Mouse (Mus musculus): ENCODE measurements at regions not wholly inside any gene's neighbourhood (a gene's known extent, or its start where the extent isn't known, plus 50 kb on each side); places are given as distances from the start of the nearest gene placed in this dataset.
"Not testable (repeated sequence)": the region's sequence is repeated elsewhere in the genome, so short reads cannot be mapped to it uniquely, and the experiment has no call there.

DNA sequence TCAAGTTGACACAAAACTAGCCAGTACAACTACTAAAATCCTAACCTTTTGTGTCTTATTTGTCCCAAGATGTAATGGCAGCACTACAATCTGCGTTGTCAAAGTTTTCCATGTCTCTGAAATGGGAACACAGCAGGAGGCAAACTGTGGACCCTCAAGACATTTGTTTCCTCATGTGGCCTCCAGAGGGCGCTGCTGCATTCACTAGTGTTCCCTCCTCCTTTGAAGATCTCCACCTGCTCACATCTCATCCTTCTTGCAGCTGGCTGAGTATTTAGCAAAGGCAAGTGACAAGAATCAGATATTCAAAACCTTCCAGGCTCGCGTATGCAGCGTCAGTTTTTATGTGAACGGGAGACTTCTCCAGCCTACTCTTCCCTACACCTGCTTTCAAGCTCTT, 663.3 kb downstream of the Dad1 start:
- H3K4me1 ChIP-seq (ENCODE audit: control insufficient read depth, insufficient read depth, low read length); H3K27ac ChIP-seq (ENCODE audit: control insufficient read depth, insufficient read depth, low read depth, low read length); H3K4me3 ChIP-seq (ENCODE audit: control insufficient read depth, low read depth, low read length); H3K36me3 ChIP-seq (ENCODE audit: control insufficient read depth, insufficient read depth, low read length); H3K27me3 ChIP-seq (ENCODE audit: control insufficient read depth, insufficient read depth, low read length): not testable (repeated sequence)
- TF ChIP-seq CTCF (IDR thresholded peaks at IDR 0.05; ENCODE audit: control insufficient read depth, insufficient read depth, insufficient replicate concordance, low read depth, low read length): peak; percentile 47; the same call in 1 of the 2 replicates

DNA sequence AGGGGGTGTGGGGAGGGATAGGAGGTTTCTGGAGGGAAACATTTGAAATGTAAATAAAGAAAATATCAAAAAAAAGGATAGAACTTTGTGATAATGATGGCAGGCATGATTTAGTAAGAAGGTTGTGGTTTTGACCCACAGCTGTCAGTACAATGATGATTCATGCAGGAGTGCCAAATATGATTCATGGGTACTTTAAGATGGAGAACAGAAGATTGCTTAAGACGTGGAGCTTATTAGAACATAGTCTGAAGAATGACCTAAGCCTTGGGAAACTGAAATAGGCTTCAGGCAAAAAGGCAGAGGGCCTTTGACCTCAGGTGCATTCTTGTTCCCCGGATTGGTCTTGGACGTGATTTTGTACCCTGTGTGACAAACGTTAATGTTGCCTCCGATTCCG, 671.4 kb downstream of the Dad1 start:
- H3K27ac ChIP-seq (ENCODE audit: control insufficient read depth, insufficient read depth, low read depth, low read length); H3K27me3 ChIP-seq (ENCODE audit: control insufficient read depth, insufficient read depth, low read length); H3K4me3 ChIP-seq (ENCODE audit: control insufficient read depth, low read depth, low read length); H3K36me3 ChIP-seq (ENCODE audit: control insufficient read depth, insufficient read depth, low read length); H3K4me1 ChIP-seq (ENCODE audit: control insufficient read depth, insufficient read depth, low read length): not testable (repeated sequence)

DNA sequence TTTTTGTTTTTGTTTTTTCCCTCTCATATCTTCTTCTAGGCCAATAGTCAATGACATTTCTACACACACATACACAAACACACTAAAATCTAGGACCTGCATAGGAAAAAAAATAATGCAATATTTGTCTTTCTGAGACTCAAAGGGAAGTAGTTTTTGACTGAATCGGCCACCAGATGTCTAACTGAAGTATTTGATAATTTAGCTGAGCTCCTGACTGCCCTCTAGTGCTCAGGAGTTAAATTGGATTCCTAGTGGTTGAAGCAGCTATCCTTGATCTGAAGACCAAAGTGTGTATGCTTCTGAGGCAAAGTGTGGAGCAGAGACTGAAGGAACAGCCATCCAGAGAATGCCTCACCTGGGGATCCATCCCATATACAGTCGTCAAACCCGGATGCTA, 672.2 kb downstream of the Dad1 start:
- not testable (repeated sequence) for H3K36me3 ChIP-seq (ENCODE audit: control insufficient read depth, insufficient read depth, low read length); H3K4me1 ChIP-seq (ENCODE audit: control insufficient read depth, insufficient read depth, low read length); H3K4me3 ChIP-seq (ENCODE audit: control insufficient read depth, low read depth, low read length); H3K27ac ChIP-seq (ENCODE audit: control insufficient read depth, insufficient read depth, low read depth, low read length); H3K27me3 ChIP-seq (ENCODE audit: control insufficient read depth, insufficient read depth, low read length)

DNA sequence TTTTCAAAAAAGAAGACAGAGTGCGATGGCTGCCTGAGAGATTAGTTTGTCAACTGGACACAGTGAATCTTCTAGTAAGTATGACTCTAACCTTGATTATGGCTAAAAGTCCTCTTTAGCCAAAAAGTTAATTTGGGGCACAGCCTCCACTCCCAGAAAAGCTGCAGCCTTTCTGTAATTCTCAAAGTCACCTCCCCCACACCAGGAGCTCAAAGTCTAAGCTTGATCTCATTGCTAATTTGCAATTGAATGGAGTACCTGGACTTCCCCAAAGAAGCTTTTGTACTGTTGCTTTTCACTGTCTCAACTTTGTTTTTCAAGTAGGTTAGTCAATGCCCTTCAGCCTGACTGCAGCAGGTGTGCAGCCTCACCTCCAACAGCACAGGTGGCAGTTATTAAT, 677.0 kb downstream of the Dad1 start:
- H3K4me1 ChIP-seq (ENCODE audit: control insufficient read depth, insufficient read depth, low read length); H3K4me3 ChIP-seq (ENCODE audit: control insufficient read depth, low read depth, low read length); H3K36me3 ChIP-seq (ENCODE audit: control insufficient read depth, insufficient read depth, low read length); H3K27ac ChIP-seq (ENCODE audit: control insufficient read depth, insufficient read depth, low read depth, low read length); H3K27me3 ChIP-seq (ENCODE audit: control insufficient read depth, insufficient read depth, low read length): not testable (repeated sequence)

DNA sequence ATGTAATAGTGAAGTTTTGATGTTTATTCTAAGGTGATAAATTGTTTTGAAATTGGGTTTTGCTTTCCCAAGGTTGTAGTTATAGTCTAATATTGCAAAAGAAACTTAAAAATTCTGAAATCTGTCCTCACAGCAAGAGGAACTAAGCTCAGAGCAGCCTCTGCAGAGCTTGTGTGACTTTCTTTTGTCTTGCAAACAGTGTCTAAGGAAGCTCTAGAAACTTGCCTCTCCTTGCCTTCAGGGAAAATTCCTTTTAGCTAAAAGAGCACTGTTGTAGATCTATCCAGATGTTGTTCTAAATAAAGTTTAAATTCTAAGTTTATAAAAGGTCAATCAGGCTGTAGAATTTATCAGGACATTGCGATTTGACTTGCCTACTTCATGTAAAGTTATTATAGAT, 681.2 kb downstream of the Dad1 start:
- not testable (repeated sequence) for H3K27me3 ChIP-seq (ENCODE audit: control insufficient read depth, insufficient read depth, low read length); H3K4me3 ChIP-seq (ENCODE audit: control insufficient read depth, low read depth, low read length); H3K27ac ChIP-seq (ENCODE audit: control insufficient read depth, insufficient read depth, low read depth, low read length); H3K36me3 ChIP-seq (ENCODE audit: control insufficient read depth, insufficient read depth, low read length); H3K4me1 ChIP-seq (ENCODE audit: control insufficient read depth, insufficient read depth, low read length)

DNA sequence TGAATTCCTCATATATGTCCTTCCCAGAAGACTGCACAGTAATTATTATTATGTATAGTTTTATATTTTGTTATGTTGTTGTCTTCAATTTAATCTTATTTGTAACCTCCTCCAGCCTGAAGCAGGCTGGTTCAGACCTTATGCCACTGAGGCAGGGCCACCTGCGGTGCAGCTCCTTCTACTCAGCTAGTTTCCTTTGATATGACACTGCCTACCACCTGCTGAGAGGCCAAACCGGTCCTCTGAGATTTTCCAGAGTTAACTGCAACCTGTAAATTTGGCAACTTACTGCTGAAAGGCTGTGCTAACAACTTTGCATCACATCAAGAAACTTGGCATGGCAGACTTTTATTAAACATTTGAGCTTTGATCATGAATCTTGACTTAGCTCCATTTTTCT, 691.3 kb downstream of the Dad1 start:
- no peak overlapping the region for H3K4me3 ChIP-seq (ENCODE audit: control insufficient read depth, low read depth, low read length)
- H3K4me1 ChIP-seq (ENCODE audit: control insufficient read depth, insufficient read depth, low read length): no peaks in the 10 kb centered on the region
- TF ChIP-seq POLR2A (IDR thresholded peaks at IDR 0.05; ENCODE audit: control insufficient read depth, low read depth, low read length) (no peak), CTCF (IDR thresholded peaks at IDR 0.05; ENCODE audit: control insufficient read depth, insufficient read depth, insufficient replicate concordance, low read depth, low read length) (no peak)
- no peak overlapping the region for H3K27ac ChIP-seq (ENCODE audit: control insufficient read depth, insufficient read depth, low read depth, low read length)
- H3K36me3 ChIP-seq (ENCODE audit: control insufficient read depth, insufficient read depth, low read length): no peaks in the 10 kb centered on the region
- no peaks in the 10 kb centered on the region for H3K27me3 ChIP-seq (ENCODE audit: control insufficient read depth, insufficient read depth, low read length)

DNA sequence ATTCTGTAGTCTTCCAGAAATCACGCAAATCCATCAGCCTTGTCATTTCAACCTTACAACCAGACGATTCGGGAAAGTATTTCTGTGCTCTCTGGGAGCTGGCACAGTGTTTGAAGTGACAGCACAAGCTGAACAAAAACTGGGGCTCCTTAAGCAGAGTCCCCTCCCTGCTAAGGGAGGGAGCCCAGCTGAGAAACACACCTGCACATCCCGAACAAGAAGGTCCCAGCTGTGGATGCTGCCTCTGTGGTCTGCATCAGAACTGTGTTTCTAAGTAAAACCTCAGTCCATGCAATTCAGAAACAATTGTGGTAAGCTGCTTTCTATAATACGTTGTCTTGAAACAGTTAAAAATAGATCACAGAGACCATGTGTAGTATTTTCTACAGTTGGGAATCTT, 693.8 kb downstream of the Dad1 start:
- H3K36me3 ChIP-seq (ENCODE audit: control insufficient read depth, insufficient read depth, low read length); H3K4me1 ChIP-seq (ENCODE audit: control insufficient read depth, insufficient read depth, low read length); H3K4me3 ChIP-seq (ENCODE audit: control insufficient read depth, low read depth, low read length); H3K27me3 ChIP-seq (ENCODE audit: control insufficient read depth, insufficient read depth, low read length); H3K27ac ChIP-seq (ENCODE audit: control insufficient read depth, insufficient read depth, low read depth, low read length): not testable (repeated sequence)

DNA sequence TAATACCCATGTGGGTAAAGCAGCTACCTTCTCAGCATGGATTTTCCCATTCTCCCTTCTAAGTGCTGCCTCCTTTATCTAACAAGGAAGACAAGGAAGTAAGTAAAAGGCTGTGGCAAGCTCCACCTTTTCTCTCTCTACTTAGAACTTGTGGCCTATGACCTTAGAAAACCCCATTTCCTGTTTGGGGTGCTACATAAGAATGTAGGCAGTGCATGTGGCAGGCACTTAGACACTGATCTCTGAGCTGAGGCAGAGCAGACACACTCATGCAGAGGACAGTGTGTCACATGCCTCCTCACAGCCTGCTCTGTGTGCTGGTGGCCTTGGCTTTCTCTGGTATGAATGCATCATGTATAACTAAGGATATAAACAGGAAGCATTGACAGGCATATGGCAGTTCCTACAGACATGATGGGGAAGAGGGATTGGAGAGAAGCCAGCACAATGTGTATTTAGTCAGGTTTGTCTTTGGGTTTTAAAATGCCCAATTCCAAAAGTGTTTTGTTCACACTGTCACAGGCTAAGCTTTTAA, 694.5 kb downstream of the Dad1 start:
- H3K27ac ChIP-seq (ENCODE audit: control insufficient read depth, insufficient read depth, low read depth, low read length); H3K4me3 ChIP-seq (ENCODE audit: control insufficient read depth, low read depth, low read length); H3K36me3 ChIP-seq (ENCODE audit: control insufficient read depth, insufficient read depth, low read length); H3K4me1 ChIP-seq (ENCODE audit: control insufficient read depth, insufficient read depth, low read length); H3K27me3 ChIP-seq (ENCODE audit: control insufficient read depth, insufficient read depth, low read length): not testable (repeated sequence)

DNA sequence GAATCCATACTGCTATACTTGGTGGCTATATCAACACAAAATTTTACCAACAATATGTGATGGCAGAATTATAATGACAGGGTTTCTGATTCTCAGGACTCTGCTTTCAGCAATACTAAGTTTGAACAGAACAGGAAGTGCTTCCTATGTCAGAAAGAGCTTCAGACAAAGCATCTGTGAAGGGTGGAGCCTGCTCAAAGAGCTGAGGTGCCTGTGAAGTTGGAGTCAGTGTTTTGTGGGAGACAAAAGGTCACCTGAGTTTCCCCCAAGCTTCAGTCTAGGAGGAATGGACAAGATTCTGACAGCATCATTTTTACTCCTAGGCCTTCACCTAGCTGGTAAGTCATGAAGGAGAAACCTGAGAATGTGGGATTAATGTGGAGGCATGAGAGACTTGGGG, 700.1 kb downstream of the Dad1 start:
- TF ChIP-seq POLR2A (IDR thresholded peaks at IDR 0.05; ENCODE audit: control insufficient read depth, low read depth, low read length) (no peak), CTCF (IDR thresholded peaks at IDR 0.05; ENCODE audit: control insufficient read depth, insufficient read depth, insufficient replicate concordance, low read depth, low read length) (no peak)
- Histone ChIP-seq H3K4me1 (ENCODE audit: control insufficient read depth, insufficient read depth, low read length) (no peaks in the 10 kb centered on the region), H3K27me3 (ENCODE audit: control insufficient read depth, insufficient read depth, low read length) (no peaks in the 10 kb centered on the region), H3K27ac (ENCODE audit: control insufficient read depth, insufficient read depth, low read depth, low read length) (no peak overlapping the region), H3K4me3 (ENCODE audit: control insufficient read depth, low read depth, low read length) (no peak overlapping the region), H3K36me3 (ENCODE audit: control insufficient read depth, insufficient read depth, low read length) (no peaks in the 10 kb centered on the region)

DNA sequence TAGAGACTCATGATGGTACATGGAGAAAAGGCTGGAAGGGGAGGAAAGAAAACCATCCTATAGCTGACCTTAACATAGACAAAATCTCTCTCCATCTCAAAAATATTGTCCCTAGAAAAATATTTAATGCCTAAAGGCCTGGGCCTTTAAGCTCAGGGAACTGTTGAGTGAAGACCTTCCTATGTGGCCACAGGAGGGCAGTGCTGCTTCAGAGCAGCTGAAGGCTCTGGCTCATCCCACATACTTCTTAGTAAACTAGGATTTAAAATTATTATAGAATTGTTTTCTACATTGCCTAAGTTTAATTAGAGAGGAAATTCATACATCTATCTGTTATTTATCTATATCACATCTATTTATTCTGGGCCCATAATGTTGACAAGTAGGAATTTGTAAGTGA, 706.5 kb downstream of the Dad1 start:
- H3K27me3 ChIP-seq (ENCODE audit: control insufficient read depth, insufficient read depth, low read length); H3K4me1 ChIP-seq (ENCODE audit: control insufficient read depth, insufficient read depth, low read length); H3K27ac ChIP-seq (ENCODE audit: control insufficient read depth, insufficient read depth, low read depth, low read length); H3K36me3 ChIP-seq (ENCODE audit: control insufficient read depth, insufficient read depth, low read length); H3K4me3 ChIP-seq (ENCODE audit: control insufficient read depth, low read depth, low read length): not testable (repeated sequence)

All from testis, adult 2 months (tissue).